Mouse (Mus musculus): Measurements from ENCODE around the gene Lsamp. TPM values are rescaled to one million over a fixed set of nuclear protein-coding genes. Genes with fewer than 3 reads are reported as not detected.
"Not testable (repeated sequence)": the region's sequence is repeated elsewhere in the genome, so short reads cannot be mapped to it uniquely, and the experiment has no call there.

The Lsamp gene
- polyA plus RNA-seq, 1 experiment from 2014 or later = 0.95 TPM

DNA sequence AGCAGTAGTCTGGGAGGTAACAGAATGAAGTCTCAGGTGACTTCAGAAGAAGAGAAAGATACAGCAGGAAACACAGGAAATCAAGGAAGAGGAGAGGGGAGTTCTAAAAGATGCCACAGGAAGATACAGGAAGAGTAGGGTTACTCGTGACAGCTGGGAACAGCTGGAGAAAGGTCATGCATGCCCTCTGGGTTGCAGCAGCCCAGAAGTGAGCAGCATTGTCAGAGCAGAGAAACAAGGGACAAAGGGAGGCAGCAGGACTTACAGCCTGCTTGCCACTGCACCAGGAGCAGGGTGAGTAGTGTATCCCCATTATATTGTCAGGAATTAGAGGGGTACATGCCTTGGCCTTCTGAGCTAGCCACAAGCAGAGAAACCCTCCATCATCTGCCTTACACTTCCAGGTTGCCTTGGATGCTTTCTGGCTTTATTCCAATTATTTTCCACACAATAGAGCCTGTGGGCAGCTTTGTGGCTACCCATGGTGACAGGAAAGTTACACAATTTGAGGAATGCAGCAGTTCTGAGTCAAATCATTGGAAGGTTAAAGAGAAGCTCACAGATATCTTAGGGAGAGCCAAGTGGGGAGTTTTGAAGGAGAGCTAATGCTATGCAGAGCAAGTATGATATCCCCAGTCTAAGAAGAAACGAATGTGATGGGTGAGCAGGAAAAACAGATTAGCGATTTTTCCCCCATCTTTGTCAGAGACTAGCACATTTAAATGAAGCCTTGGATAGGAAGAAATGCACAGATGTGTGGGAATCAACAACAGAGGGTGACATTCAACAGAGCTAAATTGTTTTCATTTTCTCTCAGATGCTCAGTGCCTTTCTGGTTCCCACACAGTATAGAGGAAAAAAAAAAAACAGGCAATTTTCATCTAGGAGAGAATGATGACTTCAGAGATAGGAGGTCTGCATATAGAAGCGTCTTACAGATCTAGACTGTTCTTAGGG, 617.5 kb downstream of the Lsamp start:
- H3K9ac ChIP-seq = no peak overlapping the region
- no peak overlapping the region for H3K4me2 ChIP-seq
- DNase-seq (peak; percentile 5), ATAC-seq (ENCODE audit: insufficient read depth) (no peak)
- no peaks in the 10 kb centered on the region for H3K36me3 ChIP-seq (ENCODE audit: insufficient read depth)
- no peak for TF ChIP-seq CTCF (IDR thresholded peaks at IDR 0.05; ENCODE audit: low read depth)
- WGBS = 44% methylated on average over 4 of the region's 4 CpGs
- H3K27me3 ChIP-seq (ENCODE audit: insufficient read depth, low read length) = no peaks in the 10 kb centered on the region
- no peak overlapping the region for H3K4me3 ChIP-seq (ENCODE audit: low read depth, low read length)
- no peaks in the 10 kb centered on the region for H3K9me3 ChIP-seq (ENCODE audit: low read depth, low read length)
- no peak overlapping the region for H3K27ac ChIP-seq (ENCODE audit: low read depth)
- H3K4me1 ChIP-seq (ENCODE audit: insufficient read depth) = no peaks in the 10 kb centered on the region

DNA sequence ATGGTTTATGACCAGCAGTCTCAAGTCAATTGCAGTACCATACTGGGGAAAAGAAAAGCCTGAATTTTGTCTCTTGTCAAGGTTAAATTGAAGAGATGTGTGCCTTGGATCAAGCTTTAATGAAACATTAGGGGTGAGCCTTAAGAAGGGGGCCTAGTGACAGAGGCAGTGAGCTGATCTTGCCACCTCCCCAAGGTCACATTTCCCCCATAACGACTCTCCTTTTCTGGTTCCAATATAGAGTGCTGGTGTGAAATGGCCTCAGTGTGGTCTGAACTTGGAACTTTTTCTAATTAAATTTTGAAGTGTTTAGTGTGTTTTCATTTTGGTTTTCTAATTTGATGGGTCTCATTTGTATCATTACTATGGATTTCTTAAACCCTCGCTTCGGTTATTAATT, 623.3 kb downstream of the Lsamp start:
- Histone ChIP-seq H3K4me1 (ENCODE audit: insufficient read depth) (no peaks in the 10 kb centered on the region), H3K27me3 (ENCODE audit: insufficient read depth, low read length) (no peaks in the 10 kb centered on the region), H3K36me3 (ENCODE audit: insufficient read depth) (no peaks in the 10 kb centered on the region), H3K9me3 (ENCODE audit: low read depth, low read length) (no peaks in the 10 kb centered on the region), H3K9ac (no peak overlapping the region), H3K4me3 (ENCODE audit: low read depth, low read length) (no peak overlapping the region), H3K4me2 (no peak overlapping the region), H3K27ac (ENCODE audit: low read depth) (no peak overlapping the region)
- 81% methylated on average over 3 of the region's 3 CpGs for WGBS
- DNase-seq (no peak), ATAC-seq (ENCODE audit: insufficient read depth) (no peak)
- no peak for TF ChIP-seq CTCF (IDR thresholded peaks at IDR 0.05; ENCODE audit: low read depth)

DNA sequence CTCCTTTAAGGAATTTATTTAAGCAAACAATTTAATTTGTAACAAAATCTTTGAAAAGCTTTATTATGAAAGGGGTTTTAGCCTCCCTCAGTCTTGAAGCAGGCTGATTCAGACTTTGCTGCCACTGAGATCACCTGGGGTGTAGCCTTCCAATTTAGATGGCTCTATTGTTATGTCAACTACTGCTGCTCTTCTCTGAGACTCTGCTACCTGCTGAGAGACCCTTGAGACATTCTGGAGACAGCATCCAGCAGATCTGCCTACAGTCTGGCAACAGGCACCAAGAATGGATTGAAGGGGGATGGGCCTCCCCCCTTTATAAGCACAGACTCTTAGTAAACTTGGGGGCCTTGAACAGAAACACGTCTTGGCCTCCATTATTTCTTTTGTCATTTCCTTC, 632.5 kb downstream of the Lsamp start:
- not testable (repeated sequence) for H3K4me3 ChIP-seq (ENCODE audit: low read depth, low read length); H3K27me3 ChIP-seq (ENCODE audit: insufficient read depth, low read length); H3K27ac ChIP-seq (ENCODE audit: low read depth); H3K4me2 ChIP-seq; ATAC-seq (ENCODE audit: insufficient read depth); H3K9ac ChIP-seq; H3K36me3 ChIP-seq (ENCODE audit: insufficient read depth); DNase-seq; H3K9me3 ChIP-seq (ENCODE audit: low read depth, low read length); H3K4me1 ChIP-seq (ENCODE audit: insufficient read depth)
- WGBS = 23% methylated on average over 1 of the region's 1 CpGs

DNA sequence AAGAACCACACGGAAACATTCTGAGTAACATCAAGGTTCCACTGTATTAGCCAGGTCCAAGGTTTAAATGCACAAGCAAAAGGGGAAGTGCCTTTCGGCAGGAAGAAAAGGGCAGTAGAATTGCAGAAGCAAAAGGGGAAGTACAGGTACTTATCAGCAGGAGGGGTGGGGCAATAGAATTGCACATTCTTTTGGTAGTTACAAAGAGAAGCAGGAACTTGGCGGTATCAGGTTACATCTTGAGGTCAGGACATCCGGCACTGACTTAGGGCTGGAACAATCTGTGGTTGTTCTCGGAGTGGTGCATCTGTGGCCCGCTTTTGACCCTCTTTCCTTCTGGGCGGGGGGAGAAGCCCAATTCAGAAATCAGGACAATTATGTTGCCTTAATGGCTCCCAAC, 636.9 kb downstream of the Lsamp start:
- not testable (repeated sequence) for H3K27ac ChIP-seq (ENCODE audit: low read depth); DNase-seq; H3K9ac ChIP-seq; H3K4me3 ChIP-seq (ENCODE audit: low read depth, low read length); H3K4me2 ChIP-seq; H3K27me3 ChIP-seq (ENCODE audit: insufficient read depth, low read length); H3K36me3 ChIP-seq (ENCODE audit: insufficient read depth); H3K4me1 ChIP-seq (ENCODE audit: insufficient read depth); ATAC-seq (ENCODE audit: insufficient read depth); H3K9me3 ChIP-seq (ENCODE audit: low read depth, low read length)
- 64% methylated on average over 7 of the region's 7 CpGs for WGBS

DNA sequence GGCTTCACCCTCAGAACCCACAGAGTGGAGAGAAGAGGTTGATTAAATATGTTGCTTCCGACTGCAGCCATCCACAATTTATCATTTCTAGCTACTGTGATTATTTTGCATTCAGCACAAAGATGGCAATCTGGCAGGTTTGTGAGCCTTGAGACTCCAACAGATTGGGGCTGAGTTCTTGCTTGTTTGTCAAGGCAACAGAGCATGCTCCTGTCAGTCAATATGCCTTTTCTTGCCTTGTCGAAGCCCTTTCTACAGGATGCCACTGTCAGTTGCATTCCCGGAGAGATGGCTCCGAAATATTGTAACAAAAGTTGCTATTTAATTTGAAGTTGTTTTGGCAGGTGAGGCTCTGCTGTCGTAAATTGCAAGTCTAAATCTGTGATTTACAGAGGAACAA, 643.0 kb downstream of the Lsamp start:
- Histone ChIP-seq H3K36me3 (ENCODE audit: insufficient read depth) (no peaks in the 10 kb centered on the region), H3K27me3 (ENCODE audit: insufficient read depth, low read length) (no peaks in the 10 kb centered on the region), H3K9ac (no peak overlapping the region), H3K9me3 (ENCODE audit: low read depth, low read length) (no peaks in the 10 kb centered on the region), H3K27ac (ENCODE audit: low read depth) (no peak overlapping the region), H3K4me2 (no peak overlapping the region), H3K4me3 (ENCODE audit: low read depth, low read length) (no peak overlapping the region), H3K4me1 (ENCODE audit: insufficient read depth) (no peaks in the 10 kb centered on the region)
- 82% methylated on average over 5 of the region's 5 CpGs for WGBS
- DNase-seq (no peak), ATAC-seq (ENCODE audit: insufficient read depth) (no peak)
- no peak for TF ChIP-seq CTCF (IDR thresholded peaks at IDR 0.05; ENCODE audit: low read depth)

DNA sequence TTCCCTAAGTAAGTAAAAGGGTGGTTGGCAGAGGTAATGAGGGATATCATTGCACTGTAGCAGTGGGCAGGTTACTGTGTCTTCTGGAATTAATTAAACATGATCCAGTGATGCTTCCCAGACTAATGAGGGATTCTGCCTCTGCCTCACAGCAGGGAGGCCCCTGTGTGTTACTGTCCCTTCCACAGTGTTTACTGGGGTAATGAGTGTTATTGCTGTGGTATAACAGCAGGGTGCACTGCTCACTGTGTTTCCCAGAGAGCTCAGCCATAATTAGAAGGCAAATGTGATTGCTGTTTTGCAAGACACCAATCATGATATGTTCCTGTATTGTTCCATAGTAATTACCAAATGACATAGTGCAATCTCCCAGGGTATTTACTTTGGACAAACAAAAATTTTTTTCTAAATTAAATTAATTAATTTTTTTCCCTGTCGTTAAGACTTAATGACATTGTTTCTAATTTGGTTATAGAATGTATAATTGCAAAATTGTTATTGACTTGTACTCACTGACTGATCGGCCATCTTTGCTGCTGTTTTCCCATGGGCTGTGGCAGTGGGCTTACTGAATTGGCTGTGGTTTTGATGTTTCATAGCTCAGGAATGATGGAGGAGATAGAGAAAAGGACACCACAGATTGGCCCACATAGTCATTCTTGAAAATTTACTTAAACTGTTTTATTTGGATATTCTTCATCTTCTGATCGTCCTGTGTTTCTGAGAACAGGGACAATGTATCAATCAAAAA, 655.6 kb downstream of the Lsamp start:
- H3K9ac ChIP-seq = no peak overlapping the region
- no peaks in the 10 kb centered on the region for H3K9me3 ChIP-seq (ENCODE audit: low read depth, low read length)
- no peak overlapping the region for H3K4me3 ChIP-seq (ENCODE audit: low read depth, low read length)
- DNase-seq (peak; percentile 11), ATAC-seq (ENCODE audit: insufficient read depth) (no peak)
- H3K27me3 ChIP-seq (ENCODE audit: insufficient read depth, low read length) = no peaks in the 10 kb centered on the region
- H3K4me1 ChIP-seq (ENCODE audit: insufficient read depth) = no peaks in the 10 kb centered on the region
- no peak overlapping the region for H3K27ac ChIP-seq (ENCODE audit: low read depth)
- 72% methylated on average over 3 of the region's 3 CpGs for WGBS
- H3K36me3 ChIP-seq (ENCODE audit: insufficient read depth) = no peaks in the 10 kb centered on the region
- no peak overlapping the region for H3K4me2 ChIP-seq
- TF ChIP-seq CTCF (IDR thresholded peaks at IDR 0.05; ENCODE audit: low read depth) = peak; percentile 34; the same call in 1 of the 2 replicates

DNA sequence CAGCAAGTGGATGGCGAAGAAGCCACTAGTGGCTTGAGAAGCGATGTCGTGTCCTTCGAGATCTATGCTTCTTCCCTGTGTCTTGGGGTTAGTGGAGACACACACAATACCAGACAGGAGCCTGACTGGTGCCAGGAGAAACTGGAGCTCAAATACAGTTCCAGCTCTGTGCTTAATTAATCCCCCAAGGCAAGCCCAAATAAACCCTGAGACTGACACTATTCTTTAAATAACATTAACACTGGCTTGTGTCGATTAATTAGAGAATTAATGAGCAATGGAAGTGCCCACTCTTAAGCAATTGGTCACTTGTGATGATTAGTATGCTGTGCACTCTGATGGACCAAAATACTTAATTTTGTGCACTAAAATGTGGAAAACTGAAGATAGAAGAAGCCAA, 668.6 kb downstream of the Lsamp start:
- WGBS = 89% methylated on average over 5 of the region's 5 CpGs
- Histone ChIP-seq H3K4me1 (ENCODE audit: insufficient read depth) (0 out of 2 replicates have a peak, but pooled peaks cover 2% of the 10 kb centered on the region), H3K27ac (ENCODE audit: low read depth) (no peak overlapping the region), H3K27me3 (ENCODE audit: insufficient read depth, low read length) (no peaks in the 10 kb centered on the region), H3K9ac (no peak overlapping the region), H3K4me3 (ENCODE audit: low read depth, low read length) (no peak overlapping the region), H3K36me3 (ENCODE audit: insufficient read depth) (no peaks in the 10 kb centered on the region), H3K9me3 (ENCODE audit: low read depth, low read length) (no peaks in the 10 kb centered on the region), H3K4me2 (no peak overlapping the region)
- no peak for ATAC-seq (ENCODE audit: insufficient read depth)
- no peak for DNase-seq
- no peak for TF ChIP-seq CTCF (IDR thresholded peaks at IDR 0.05; ENCODE audit: low read depth)

Data from lung, embryonic 14.5 days (tissue).